ENCODE assay signal across 13 mouse cellular contexts in genomic region chr4:136820069-136820522, GRCm38 (mm10). TPM values are rescaled to one million over a fixed set of nuclear protein-coding genes. Genes with fewer than 3 reads are reported as not detected.
A peak's percentile ranks its signal among the peaks of the same experiment; 100 is the strongest.
DNase-seq lines count a peak whose midpoint lies in the region; ATAC-seq lines count a peak whose summit lies in the region.
"Had no signal": no experiment of that assay in that cellular context is flagged by ENCODE, and none has a peak within 500 bp of the region (broad histone marks: within the 10 kb centered on the region; RNA-seq: fewer than 3 reads in every experiment).

No protein-coding gene starts in this region.

- H3K36me3 ChIP-seq in kidney, embryonic 14.5 days (ENCODE audit: control insufficient read depth, insufficient read depth, low read length) = no peaks in the 10 kb centered on the region
- H3K36me3 ChIP-seq in hindbrain, embryonic 11.5 days (ENCODE audit: control insufficient read depth, insufficient read depth, low read length) = no peaks in the 10 kb centered on the region
- H3K36me3 ChIP-seq in midbrain, embryonic 16.5 days (ENCODE audit: control insufficient read depth, insufficient read depth, low read length) = no peaks in the 10 kb centered on the region
- H3K36me3 ChIP-seq: heart, embryonic 15.5 days had no signal

- WGBS in kidney, embryonic 14.5 days = 17% methylated on average over 10 of the region's 10 CpGs
- 14% methylated on average over 10 of the region's 10 CpGs for WGBS in hindbrain, embryonic 11.5 days
- 11% methylated on average over 9 of the region's 10 CpGs for WGBS in midbrain, embryonic 16.5 days

- H3K9me3 ChIP-seq in kidney, embryonic 14.5 days (ENCODE audit: control insufficient read depth, low read length) = no peaks in the 10 kb centered on the region
- H3K9me3 ChIP-seq in hindbrain, embryonic 11.5 days (ENCODE audit: control insufficient read depth, low read length) = no peaks in the 10 kb centered on the region
- no peaks in the 10 kb centered on the region for H3K9me3 ChIP-seq in midbrain, embryonic 16.5 days (replicated peaks; ENCODE audit: control insufficient read depth, low read length, poor library complexity, severe bottlenecking)
- H3K9me3 ChIP-seq: heart, embryonic 15.5 days had no signal

- peak overlapping the region; percentile 82 for H3K27ac ChIP-seq in kidney, embryonic 14.5 days (ENCODE audit: low read depth, low read length)
- H3K27ac ChIP-seq in hindbrain, embryonic 11.5 days (ENCODE audit: low read depth, low read length) = peak overlapping the region; percentile 91
- H3K27ac ChIP-seq in midbrain, embryonic 16.5 days (ENCODE audit: low read length) = peak overlapping the region; percentile 65
- H3K27ac ChIP-seq: heart, embryonic 15.5 days; layer of hippocampus, adult 2 months had no signal

- H3K4me3 ChIP-seq in kidney, embryonic 14.5 days (ENCODE audit: low read length) = no peak overlapping the region
- no peak overlapping the region for H3K4me3 ChIP-seq in hindbrain, embryonic 11.5 days (ENCODE audit: low read depth, low read length)
- no peak overlapping the region for H3K4me3 ChIP-seq in midbrain, embryonic 16.5 days (ENCODE audit: low read depth, low read length)
- H3K4me3 ChIP-seq: heart, embryonic 15.5 days; layer of hippocampus, adult 2 months had no signal

- H3K9ac ChIP-seq in kidney, embryonic 14.5 days (ENCODE audit: low read depth, low read length) = 0 out of 2 replicates have a peak overlapping the region, but pooled peaks have one; percentile 28
- H3K9ac ChIP-seq in hindbrain, embryonic 11.5 days (ENCODE audit: low read depth, low read length) = peak overlapping the region; percentile 42
- H3K9ac ChIP-seq in midbrain, embryonic 16.5 days (ENCODE audit: low read depth, low read length) = 0 out of 2 replicates have a peak overlapping the region, but pooled peaks have one; percentile 28
- H3K9ac ChIP-seq: heart, embryonic 15.5 days had no signal

- H3K4me2 ChIP-seq in kidney, embryonic 14.5 days (replicated peaks; ENCODE audit: low read depth, low read length) = no peak overlapping the region
- no peak overlapping the region for H3K4me2 ChIP-seq in hindbrain, embryonic 11.5 days (replicated peaks; ENCODE audit: low read depth, low read length)
- H3K4me2 ChIP-seq in midbrain, embryonic 16.5 days (ENCODE audit: low read length) = no peak overlapping the region
- H3K4me2 ChIP-seq: heart, embryonic 15.5 days; liver, embryonic 11.5 days had no signal

- DNase-seq in kidney, postnatal 10 days = no peak
- peak; percentile 56 for DNase-seq in embryo, embryonic 11 days
- peak; percentile 55 for DNase-seq in hindbrain, embryonic 11.5 days (ENCODE audit: low spot score)
- DNase-seq in frontal cortex, postnatal 14 days (ENCODE audit: low spot score in 2 of 2) = no peak
- DNase-seq in gastrocnemius, postnatal 10 days = no peak
- DNase-seq: adrenal gland, postnatal 36 days had no signal

- peaks cover 19% of the 10 kb centered on the region; the same call in 1 of the 2 replicates for H3K4me1 ChIP-seq in kidney, embryonic 14.5 days (ENCODE audit: control insufficient read depth, insufficient read depth, low read length)
- peaks cover 19% of the 10 kb centered on the region for H3K4me1 ChIP-seq in hindbrain, embryonic 11.5 days (replicated peaks; ENCODE audit: control insufficient read depth, insufficient read depth, low read length)
- peaks cover 35% of the 10 kb centered on the region for H3K4me1 ChIP-seq in midbrain, embryonic 16.5 days (ENCODE audit: control insufficient read depth, insufficient read depth, low read length)

- ATAC-seq in kidney, embryonic 14.5 days (ENCODE audit: low FRiP score, low TSS enrichment) = peak; percentile 62; the same call in 1 of the 2 replicates
- peak; percentile 71 for ATAC-seq in hindbrain, embryonic 11.5 days (ENCODE audit: low FRiP score)
- peak; percentile 19; the same call in 1 of the 2 replicates for ATAC-seq in midbrain, embryonic 16.5 days
- no peak for ATAC-seq in CD4-positive, CD25-positive, alpha-beta regulatory T cell, adult 4 months
- ATAC-seq: Patski had no signal

- no peaks in the 10 kb centered on the region for H3K27me3 ChIP-seq in kidney, embryonic 14.5 days (ENCODE audit: control insufficient read depth, insufficient read depth, low read length)
- no peaks in the 10 kb centered on the region for H3K27me3 ChIP-seq in hindbrain, embryonic 11.5 days (ENCODE audit: control insufficient read depth, insufficient read depth, low read length)
- H3K27me3 ChIP-seq in midbrain, embryonic 16.5 days (ENCODE audit: control insufficient read depth, insufficient read depth, low read depth, low read length) = no peaks in the 10 kb centered on the region
- H3K27me3 ChIP-seq: Patski had no signal

RNA-seq across cellular contexts. Expression of gene Ephb2, which starts 15.7 kb away (rescaled TPM):
- polyA plus RNA-seq in kidney, embryonic 14.5 days (2014; fragmentation: Nextera tagmentation; extraction: Ambion mirVana) = 6.4 and 9.1 TPM in 2 replicates
- polyA plus RNA-seq in hindbrain, embryonic 11.5 days (2014; fragmentation: Nextera tagmentation; extraction: Ambion mirVana) = 18.5 and 20.1 TPM in 2 replicates
- polyA plus RNA-seq in midbrain, embryonic 16.5 days (2015; fragmentation: Nextera tagmentation; extraction: Ambion mirVana) = 13.1 and 17.5 TPM in 2 replicates
- not detected for polyA plus RNA-seq in CD4-positive, CD25-positive, alpha-beta regulatory T cell, adult 4 months (2017; shearing (Covaris generic))
- total RNA-seq in gastrocnemius, postnatal 10 days (2021) = 1 to 10 TPM; 4.6 to 5.4 TPM

Comparison
In these comparisons a context has a peak if more than half of its experiments do, and no peak if none do; other contexts are left out.
1. DNase-seq: peak in embryo, embryonic 11 days (single experiment) and hindbrain, embryonic 11.5 days (single experiment); none in kidney, postnatal 10 days (single experiment), frontal cortex, postnatal 14 days (0 of 2) and gastrocnemius, postnatal 10 days (single experiment).
2. Peak in every context shown above with its lines, with median percentiles within 50 percentile points of each other: H3K27ac ChIP-seq and H3K9ac ChIP-seq.